Mouse (Mus musculus) limb, embryonic 12.5 days (tissue): Measurements from ENCODE around the gene Hap1. TPM values are rescaled to one million over a fixed set of nuclear protein-coding genes. Genes with fewer than 3 reads are reported as not detected.
A peak's percentile ranks its signal among the peaks of the same experiment; 100 is the strongest.
"Not testable (repeated sequence)": the region's sequence is repeated elsewhere in the genome, so short reads cannot be mapped to it uniquely, and the experiment has no call there.

ENCODE experiments used
- ATAC-seq: fragments of 200-750 bp; cut with Nextera tagmentation; 2 replicates; pipeline ENCODE4 v1.8.0; 2017; ENCODE audit warnings: low read depth, moderate TSS enrichment; ENCODE audit not compliant: insufficient number of reproducible peaks, insufficient read depth, low FRiP score, low TSS enrichment
- H3K27ac ChIP-seq: fragments of 300-500 bp; sonication (generic); 2 replicates; pipeline ENCODE4 v1.5.1; 2016; ENCODE audit warnings: mild to moderate bottlenecking, moderate library complexity
- H3K27me3 ChIP-seq: fragments of 300-500 bp; sonication (generic); 2 replicates; pipeline ENCODE4 v1.6.1; 2016; ENCODE audit warnings: mild to moderate bottlenecking, moderate library complexity
- H3K36me3 ChIP-seq: fragments of 300-500 bp; sonication (generic); 2 replicates; pipeline ENCODE4 v1.6.1; 2016; ENCODE audit warnings: mild to moderate bottlenecking, moderate library complexity
- H3K4me1 ChIP-seq: fragments of 300-500 bp; sonication (generic); replicated peaks from 2 replicates; pipeline ENCODE4 v1.6.1; 2016
- H3K4me2 ChIP-seq: fragments of 300-500 bp; sonication (generic); 2 replicates; pipeline ENCODE4 v1.6.1; 2016; ENCODE audit warnings: mild to moderate bottlenecking, moderate library complexity
- H3K4me3 ChIP-seq: fragments of 300-500 bp; sonication (generic); replicated peaks from 2 replicates; pipeline ENCODE4 v1.5.1; 2016; ENCODE audit warnings: mild to moderate bottlenecking
- H3K9ac ChIP-seq: fragments of 300-500 bp; sonication (generic); replicated peaks from 2 replicates; pipeline ENCODE4 v1.6.1; 2016; ENCODE audit warnings: mild to moderate bottlenecking, moderate library complexity
- H3K9me3 ChIP-seq: fragments of 300-500 bp; sonication (generic); 2 replicates; pipeline ENCODE4 v1.6.1; 2016; ENCODE audit warnings: mild to moderate bottlenecking, moderate library complexity
- WGBS: fragments of 180-500 bp; shearing (Covaris S2); methylation state at CpG from one replicate; pipeline ENCODE4 v1.1.7; 2016; 5-methylcytosine and 5-hydroxymethylcytosine counted together
- polyA plus RNA-seq: library from polyadenylated mRNA; unstranded; fragments of >200 nt; fragmentation: Nextera tagmentation; extraction: Ambion mirVana; gene quantifications from 2 replicates; pipeline ENCODE4 v1.2.1, GENCODE M21; 2016

The Hap1 gene
- polyA plus RNA-seq, 1 experiment from 2014 or later: 1.5 TPM

DNA sequence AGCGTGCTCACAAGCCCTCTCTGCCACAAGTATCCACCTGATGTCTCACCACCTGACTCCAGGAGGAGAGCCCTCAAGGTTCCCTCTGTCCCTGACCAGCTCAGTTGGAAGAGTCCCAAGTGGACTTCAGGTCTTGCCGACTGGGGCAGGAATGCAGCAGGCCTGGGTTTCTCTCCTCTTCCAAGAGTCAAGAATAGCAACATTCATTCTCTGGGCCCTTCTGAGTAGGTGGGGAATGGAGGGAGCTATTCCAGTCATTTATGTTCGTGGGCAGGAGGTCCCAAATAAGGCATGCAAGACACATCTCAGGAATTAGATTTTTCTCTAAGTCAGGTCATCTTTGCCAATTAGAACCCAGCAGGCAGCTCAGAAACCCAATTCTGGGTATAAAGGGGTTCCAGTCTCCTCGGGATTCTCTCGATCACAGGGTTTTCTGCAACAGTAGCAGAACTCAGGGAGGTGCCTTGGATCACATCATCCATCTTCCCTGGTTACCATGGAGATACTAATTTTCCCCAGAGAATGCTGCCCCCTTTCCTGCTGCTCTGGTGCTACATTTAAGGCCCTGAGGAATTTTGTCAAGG, 43.7 kb downstream of the Hap1 start:
- no peak overlapping the region for H3K4me2 ChIP-seq
- 0 out of 2 replicates have a peak overlapping the region, but pooled peaks have one; percentile 27 for H3K9ac ChIP-seq
- H3K4me1 ChIP-seq: no peaks in the 10 kb centered on the region
- no peaks in the 10 kb centered on the region for H3K9me3 ChIP-seq
- no peak for ATAC-seq
- no peaks in the 10 kb centered on the region for H3K27me3 ChIP-seq
- no peak overlapping the region for H3K4me3 ChIP-seq
- no peak overlapping the region for H3K27ac ChIP-seq
- WGBS: 48% methylated on average over 5 of the region's 5 CpGs
- H3K36me3 ChIP-seq: no peaks in the 10 kb centered on the region

DNA sequence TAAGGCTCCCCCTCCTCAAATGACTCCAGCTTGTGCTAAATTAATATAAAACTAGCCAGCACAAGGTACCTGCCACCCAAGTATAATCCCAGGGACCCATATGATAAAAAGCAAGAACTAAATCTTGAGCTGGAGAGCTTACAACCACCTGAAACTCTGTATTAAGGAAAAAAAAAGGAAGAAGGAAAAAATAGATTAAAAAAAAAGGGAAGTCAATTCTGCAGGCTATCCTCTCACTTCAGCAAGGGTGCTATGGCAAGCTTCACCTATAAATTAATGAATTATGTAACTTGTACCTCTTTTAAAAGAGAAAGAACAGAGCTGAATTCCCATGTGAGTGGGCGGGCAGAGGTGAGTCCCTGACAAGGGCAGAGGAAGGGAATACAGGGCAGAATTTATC, 44.3 kb downstream of the Hap1 start:
- H3K4me3 ChIP-seq: no peak overlapping the region
- no peaks in the 10 kb centered on the region for H3K9me3 ChIP-seq
- H3K9ac ChIP-seq: no peak overlapping the region
- no peaks in the 10 kb centered on the region for H3K27me3 ChIP-seq
- no peak overlapping the region for H3K4me2 ChIP-seq
- no peak for ATAC-seq
- no peaks in the 10 kb centered on the region for H3K36me3 ChIP-seq
- WGBS: 79% methylated on average over 1 of the region's 1 CpGs
- H3K4me1 ChIP-seq: no peaks in the 10 kb centered on the region
- no peak overlapping the region for H3K27ac ChIP-seq

DNA sequence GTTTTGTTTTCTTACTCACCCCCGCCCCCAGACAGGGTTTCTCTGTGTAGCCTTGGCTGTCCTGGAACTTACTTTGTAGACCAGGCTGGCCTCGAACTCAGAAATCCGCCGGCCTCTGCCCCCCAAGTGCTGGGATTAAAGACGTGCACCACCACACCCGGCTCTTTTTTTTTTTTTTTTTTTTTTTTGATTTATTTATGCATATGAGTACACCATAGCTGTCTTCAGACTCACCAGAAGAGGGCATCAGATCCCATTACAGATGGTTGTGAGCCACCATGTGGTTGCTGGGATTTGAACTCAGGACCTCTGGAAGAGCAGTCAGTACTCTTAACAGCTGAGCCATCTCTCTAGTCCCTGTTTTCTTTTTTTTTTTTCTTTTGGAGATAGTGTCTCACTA, 47.3 kb downstream of the Hap1 start:
- H3K9me3 ChIP-seq, H3K36me3 ChIP-seq, H3K27me3 ChIP-seq, H3K9ac ChIP-seq, H3K27ac ChIP-seq, H3K4me1 ChIP-seq, ATAC-seq, H3K4me2 ChIP-seq, H3K4me3 ChIP-seq: not testable (repeated sequence)
- WGBS: 82% methylated on average over 5 of the region's 6 CpGs

DNA sequence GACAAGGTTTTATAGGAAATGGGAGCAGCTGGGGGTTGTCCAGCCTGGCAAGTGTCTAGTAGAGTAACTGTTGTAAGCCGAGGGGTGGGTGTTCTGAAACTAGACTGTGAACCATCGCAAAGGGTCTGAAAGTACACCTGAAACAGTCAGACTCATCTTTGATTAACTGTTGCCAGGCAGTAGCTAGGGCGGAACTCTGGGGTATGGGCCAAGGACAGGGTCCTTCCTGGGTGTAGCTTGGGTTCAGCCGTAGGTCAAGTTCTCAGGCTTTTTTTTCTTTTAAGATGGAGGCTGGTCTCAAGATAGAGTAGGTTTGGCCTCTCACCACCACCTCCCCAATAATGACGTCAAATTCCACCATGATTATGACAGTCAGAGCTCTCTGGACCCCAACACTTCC, 48.0 kb downstream of the Hap1 start:
- Histone ChIP-seq H3K27ac (no peak overlapping the region), H3K27me3 (no peaks in the 10 kb centered on the region), H3K9me3 (no peaks in the 10 kb centered on the region), H3K4me3 (no peak overlapping the region), H3K4me1 (no peaks in the 10 kb centered on the region), H3K4me2 (no peak overlapping the region), H3K36me3 (no peaks in the 10 kb centered on the region), H3K9ac (no peak overlapping the region)
- ATAC-seq: no peak
- 85% methylated on average over 5 of the region's 5 CpGs for WGBS

DNA sequence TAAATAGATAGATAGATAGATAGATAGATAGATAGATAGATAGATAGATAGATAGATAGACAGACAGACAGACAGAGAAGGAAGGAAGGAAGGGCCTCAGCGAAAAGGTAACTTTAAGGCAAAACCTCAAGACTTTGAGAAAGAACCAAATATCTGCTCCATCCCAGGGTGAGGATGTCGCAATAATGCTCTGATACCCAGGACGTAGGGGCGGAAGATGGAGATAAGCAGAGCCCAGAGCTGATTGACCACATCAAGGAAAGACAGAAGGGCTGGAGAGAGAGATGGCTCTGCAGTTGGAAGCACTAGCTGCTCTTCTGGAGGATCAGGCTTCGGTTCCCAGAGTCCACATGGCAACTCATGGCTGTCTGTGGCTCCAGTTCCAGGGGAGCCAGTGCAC, 54.6 kb downstream of the Hap1 start:
- ATAC-seq: no peak
- Histone ChIP-seq H3K9me3 (no peaks in the 10 kb centered on the region), H3K27me3 (no peaks in the 10 kb centered on the region), H3K4me1 (no peaks in the 10 kb centered on the region; the same call in 1 of the 2 replicates), H3K4me3 (no peak overlapping the region), H3K9ac (no peak overlapping the region), H3K27ac (no peak overlapping the region), H3K4me2 (no peak overlapping the region), H3K36me3 (no peaks in the 10 kb centered on the region)
- 84% methylated on average over 5 of the region's 5 CpGs for WGBS

DNA sequence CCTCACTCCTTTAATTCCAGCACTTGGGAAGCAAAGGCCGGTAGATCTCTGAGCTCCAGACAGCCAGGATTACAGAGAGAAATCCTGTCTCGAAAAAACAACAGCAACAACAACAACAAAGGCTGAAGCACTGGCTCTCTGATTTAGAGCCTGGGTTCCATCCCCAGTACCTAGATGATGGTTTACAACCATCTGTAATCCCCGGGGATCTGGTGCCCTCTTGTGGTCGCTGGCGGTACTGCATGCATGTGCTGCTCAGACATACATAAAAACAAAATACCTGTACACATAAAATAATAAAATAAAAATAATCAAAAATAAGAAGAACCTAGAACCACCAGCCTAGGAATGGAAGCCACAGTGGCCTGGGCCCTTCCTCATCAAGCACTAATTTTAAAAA, 55.6 kb downstream of the Hap1 start:
- H3K27me3 ChIP-seq: no peaks in the 10 kb centered on the region
- H3K4me1 ChIP-seq: no peaks in the 10 kb centered on the region; the same call in 1 of the 2 replicates
- H3K9me3 ChIP-seq: no peaks in the 10 kb centered on the region
- H3K4me3 ChIP-seq: no peak overlapping the region
- ATAC-seq: no peak
- no peaks in the 10 kb centered on the region for H3K36me3 ChIP-seq
- no peak overlapping the region for H3K9ac ChIP-seq
- no peak overlapping the region for H3K27ac ChIP-seq
- no peak overlapping the region for H3K4me2 ChIP-seq
- WGBS: 8% methylated on average over 5 of the region's 5 CpGs

- Histone ChIP-seq H3K27ac (no peak overlapping the region), H3K27me3 (no peaks in the 10 kb centered on the region), H3K4me3 (no peak overlapping the region), H3K36me3 (no peaks in the 10 kb centered on the region), H3K9ac (no peak overlapping the region), H3K4me1 (no peaks in the 10 kb centered on the region; the same call in 1 of the 2 replicates), H3K4me2 (peak overlapping the region; percentile 44), H3K9me3 (no peaks in the 10 kb centered on the region)
- ATAC-seq: no peak
- WGBS: 20% methylated on average over 18 of the region's 18 CpGs
These were observed 57.5 kb downstream of the Hap1 start for GRCm38 (mm10) chr11:100298274-100299036.

DNA sequence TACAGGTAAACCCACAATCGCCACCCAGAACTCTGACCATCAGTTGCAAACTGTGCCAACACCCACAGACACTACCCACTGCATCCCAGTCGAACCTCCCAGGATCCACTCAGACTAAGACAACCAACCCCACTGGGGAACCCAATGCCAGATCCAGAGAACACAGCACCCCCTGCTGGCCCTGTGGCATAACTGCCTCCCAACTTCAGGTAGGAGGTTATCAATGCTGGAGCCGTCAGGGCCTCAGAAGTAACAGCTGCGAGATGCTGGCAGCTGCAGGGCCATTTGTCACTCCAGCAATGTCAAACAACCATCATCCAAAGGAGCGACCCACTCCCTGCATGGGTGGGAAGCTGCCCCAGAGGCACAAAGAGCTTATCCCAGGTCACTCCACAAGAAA, 58.1 kb downstream of the Hap1 start:
- H3K27ac ChIP-seq: no peak overlapping the region
- no peaks in the 10 kb centered on the region for H3K27me3 ChIP-seq
- H3K9ac ChIP-seq: no peak overlapping the region
- no peaks in the 10 kb centered on the region; the same call in 1 of the 2 replicates for H3K4me1 ChIP-seq
- H3K36me3 ChIP-seq: no peaks in the 10 kb centered on the region
- no peak for ATAC-seq
- WGBS: 36% methylated on average over 5 of the region's 5 CpGs
- no peak overlapping the region for H3K4me3 ChIP-seq
- peak overlapping the region; percentile 44 for H3K4me2 ChIP-seq
- no peaks in the 10 kb centered on the region for H3K9me3 ChIP-seq

Other genes starting within 250 kb of the Hap1 start
- gene Krt13, start 234.6 kb downstream of the Hap1 start, polyA plus RNA-seq: not detected in 2 replicates
- gene Krt15, start 220.2 kb downstream of the Hap1 start, polyA plus RNA-seq: 42.4 and 61.2 TPM in 2 replicates
- 8.4 and 8.7 TPM in 2 replicates for gene Krt19, start 207.5 kb downstream of the Hap1 start, polyA plus RNA-seq
- gene Krt9, start 162.9 kb downstream of the Hap1 start, polyA plus RNA-seq: not detected in 2 replicates
- 144 and 160 TPM in 2 replicates for gene Krt14, start 148.6 kb downstream of the Hap1 start, polyA plus RNA-seq
- not detected in 2 replicates for gene Krt16, start 107.2 kb downstream of the Hap1 start, polyA plus RNA-seq
- 41.6 and 47.9 TPM in 2 replicates for gene Krt17, start 95.1 kb downstream of the Hap1 start, polyA plus RNA-seq
- not detected in 2 replicates for gene Krt42, start 86.3 kb downstream of the Hap1 start, polyA plus RNA-seq
- 1,407 and 1,429 TPM in 2 replicates for gene Eif1, start 36.2 kb downstream of the Hap1 start, polyA plus RNA-seq
- gene Gast, start 21.7 kb downstream of the Hap1 start, polyA plus RNA-seq: not detected in 2 replicates
- 44.1 and 49.3 TPM in 2 replicates for gene Jup, start 41.6 kb upstream of the Hap1 start, polyA plus RNA-seq
- gene P3h4, start 58.7 kb upstream of the Hap1 start, polyA plus RNA-seq: 54.3 and 58.3 TPM in 2 replicates
- gene Fkbp10, start 59.6 kb upstream of the Hap1 start, polyA plus RNA-seq: 101 and 118 TPM in 2 replicates
- gene Nt5c3b, start 85.7 kb upstream of the Hap1 start, polyA plus RNA-seq: 173 and 183 TPM in 2 replicates
- 1.0 and 1.1 TPM in 2 replicates for gene Klhl10, start 85.8 kb upstream of the Hap1 start, polyA plus RNA-seq
- gene Klhl11, start 116.6 kb upstream of the Hap1 start, polyA plus RNA-seq: 14.1 and 15.4 TPM in 2 replicates
- 186 and 196 TPM in 2 replicates for gene Acly, start 171.9 kb upstream of the Hap1 start, polyA plus RNA-seq
- gene Ttc25, start 189.5 kb upstream of the Hap1 start, polyA plus RNA-seq: 1.2 and 1.4 TPM in 2 replicates
- 32.3 and 34.5 TPM in 2 replicates for gene Cnp, start 218.8 kb upstream of the Hap1 start, polyA plus RNA-seq